Mouse (Mus musculus): ENCODE measurements around the gene Gtf2h3. TPM values are rescaled to one million over a fixed set of nuclear protein-coding genes. Genes with fewer than 3 reads are reported as not detected.

Gtf2h3 gene
- 24.8 and 26.7 TPM in 2 replicates for polyA plus RNA-seq (2015; fragmentation: Nextera tagmentation; extraction: Ambion mirVana)

GRCm38 (mm10) chr5:124578633-124579317, at the start of gene Gtf2h3, which contains the start of gene Eif2b1:
Gene Gtf2h3, plus strand, starts transcription at chr5:124579140.
Gene Eif2b1, minus strand, starts transcription at chr5:124579131.

GRCm38 (mm10) chr5:124530655-124531582, 48.0 kb upstream of the Gtf2h3 start, which contains the start of gene Rilpl1:
Gene Rilpl1, minus strand, starts transcription at chr5:124531391.

GRCm38 (mm10) chr5:124540383-124540786, 38.6 kb upstream of the Gtf2h3 start, which contains the start of gene Tmed2:
Gene Tmed2, plus strand, starts transcription at chr5:124540695.

GRCm38 (mm10) chr5:124552558-124553307, 26.2 kb upstream of the Gtf2h3 start, which contains the start of gene Ddx55:
Gene Ddx55, plus strand, starts transcription at chr5:124552864.

GRCm38 (mm10) chr5:124628448-124629363, 49.8 kb downstream of the Gtf2h3 start, which contains the start of gene Atp6v0a2:
Gene Atp6v0a2, plus strand, starts transcription at chr5:124628576.

Other genes with a start within 250 kb of the Gtf2h3 start
- gene Cdk2ap1, start 216.1 kb upstream of the Gtf2h3 start, polyA plus RNA-seq (2015; fragmentation: Nextera tagmentation; extraction: Ambion mirVana), result 18.8 and 27.6 TPM in 2 replicates
- gene Sbno1, start 153.1 kb upstream of the Gtf2h3 start, polyA plus RNA-seq (2015; fragmentation: Nextera tagmentation; extraction: Ambion mirVana), result 40.8 and 50.9 TPM in 2 replicates
- gene Kmt5a, start 139.2 kb upstream of the Gtf2h3 start, polyA plus RNA-seq (2015; fragmentation: Nextera tagmentation; extraction: Ambion mirVana), result 23.8 and 26.4 TPM in 2 replicates
- 14.3 and 19.0 TPM in 2 replicates for gene Rilpl2, start 100.8 kb upstream of the Gtf2h3 start, polyA plus RNA-seq (2015; fragmentation: Nextera tagmentation; extraction: Ambion mirVana)
- 9.0 and 9.9 TPM in 2 replicates for gene Snrnp35, start 96.0 kb upstream of the Gtf2h3 start, polyA plus RNA-seq (2015; fragmentation: Nextera tagmentation; extraction: Ambion mirVana)
- gene Rilpl1, start 47.7 kb upstream of the Gtf2h3 start, polyA plus RNA-seq (2015; fragmentation: Nextera tagmentation; extraction: Ambion mirVana), result 14.7 and 15.9 TPM in 2 replicates
- 466 and 537 TPM in 2 replicates for gene Tmed2, start 38.4 kb upstream of the Gtf2h3 start, polyA plus RNA-seq (2015; fragmentation: Nextera tagmentation; extraction: Ambion mirVana)
- gene Ddx55, start 26.3 kb upstream of the Gtf2h3 start, polyA plus RNA-seq (2015; fragmentation: Nextera tagmentation; extraction: Ambion mirVana), result 5.7 TPM in 2 replicates
- 57.0 and 60.4 TPM in 2 replicates for gene Eif2b1, start within 50 bp of the Gtf2h3 start, polyA plus RNA-seq (2015; fragmentation: Nextera tagmentation; extraction: Ambion mirVana)
- 30.4 and 33.5 TPM in 2 replicates for gene Atp6v0a2, start 49.4 kb downstream of the Gtf2h3 start, polyA plus RNA-seq (2015; fragmentation: Nextera tagmentation; extraction: Ambion mirVana)
- 0.02 TPM in 2 replicates for gene Dnah10, start 145.9 kb downstream of the Gtf2h3 start, polyA plus RNA-seq (2015; fragmentation: Nextera tagmentation; extraction: Ambion mirVana)

Measured in urinary bladder, postnatal 0 days (tissue).